Mouse (Mus musculus): ENCODE measurements around the gene Rhox3a2. TPM values are rescaled to one million over a fixed set of nuclear protein-coding genes. Genes with fewer than 3 reads are reported as not detected.

The Rhox3a2 gene
- not detected for total RNA-seq (2023)

GRCm38 (mm10) chrX:37379728-37380127 lies at the start of gene Rhox3a2:
Gene Rhox3a2, plus strand, starts transcription at chrX:37380028.

GRCm38 (mm10) chrX:37390548-37390947 lies 10.7 kb downstream of the Rhox3a2 start, which contains the start of gene Rhox4a2:
Gene Rhox4a2, plus strand, starts transcription at chrX:37390848.

DNA sequence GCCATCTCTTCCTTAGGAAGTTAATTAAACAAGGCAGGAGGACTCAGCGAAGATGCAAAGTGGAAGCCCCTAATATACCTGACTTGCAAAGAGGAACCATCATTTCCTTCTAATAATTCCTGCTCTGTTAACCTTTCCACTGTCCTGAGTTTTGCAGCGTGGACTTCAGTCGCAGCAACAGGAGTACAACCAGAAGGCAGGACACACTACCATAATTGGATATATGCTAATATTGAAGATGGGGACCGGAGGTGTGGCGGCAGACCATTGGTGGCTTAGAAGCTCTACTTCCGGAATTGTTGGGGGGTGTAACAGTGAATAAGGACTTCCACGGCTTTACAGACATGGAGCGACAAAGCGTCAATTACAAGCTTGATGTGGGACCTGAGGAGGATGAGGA lies 31.9 kb downstream of the Rhox3a2 start, which contains the start of gene Rhox2b:
Gene Rhox2b, plus strand, starts transcription at position 301 of the 400 bp plus-strand sequence.

DNA sequence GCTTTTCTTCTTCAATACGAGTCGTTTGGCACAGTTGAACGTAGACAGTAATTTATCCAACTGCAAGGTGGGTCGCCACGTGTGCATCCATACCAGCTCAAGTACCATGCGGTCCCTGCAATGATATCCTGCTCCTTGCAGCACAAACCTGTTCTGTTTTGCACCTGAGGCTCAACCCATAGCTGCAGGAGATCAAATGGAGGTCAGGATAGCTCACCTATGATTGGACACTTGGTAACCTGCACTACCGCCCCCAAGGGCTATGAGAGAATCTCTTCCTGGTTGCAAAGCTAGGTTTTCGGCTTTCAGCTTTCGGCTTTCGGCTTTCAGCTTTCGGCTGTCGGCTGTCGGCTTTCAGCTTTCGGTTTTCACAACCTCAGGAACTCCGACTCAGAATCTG lies 52.4 kb downstream of the Rhox3a2 start, which contains the start of gene Rhox4b:
Gene Rhox4b, plus strand, starts transcription at position 301 of the 400 bp plus-strand sequence.

Other genes with a start within 250 kb of the Rhox3a2 start
- not detected for gene Akap14, start 211.2 kb upstream of the Rhox3a2 start, total RNA-seq (2023)
- 85.7 TPM for gene Ndufa1, start 188.9 kb upstream of the Rhox3a2 start, total RNA-seq (2023)
- 3.7 TPM for gene Rnf113a1, start 188.8 kb upstream of the Rhox3a2 start, total RNA-seq (2023)
- not detected for gene Gm9, start 169.0 kb upstream of the Rhox3a2 start, total RNA-seq (2023)
- gene Rhox1, start 157.8 kb upstream of the Rhox3a2 start, total RNA-seq (2023): not detected
- not detected for gene Rhox2a, start 135.1 kb upstream of the Rhox3a2 start, total RNA-seq (2023)
- not detected for gene Rhox3a, start 130.1 kb upstream of the Rhox3a2 start, total RNA-seq (2023)
- not detected for gene Rhox4a, start 114.7 kb upstream of the Rhox3a2 start, total RNA-seq (2023)
- gene Rhox4a2, start 10.8 kb downstream of the Rhox3a2 start, total RNA-seq (2023): not detected
- gene Rhox2b, start 32.0 kb downstream of the Rhox3a2 start, total RNA-seq (2023): not detected
- gene Rhox4b, start 52.5 kb downstream of the Rhox3a2 start, total RNA-seq (2023): not detected
- not detected for gene Rhox2c, start 73.7 kb downstream of the Rhox3a2 start, total RNA-seq (2023)
- gene Rhox3c, start 78.6 kb downstream of the Rhox3a2 start, total RNA-seq (2023): not detected
- not detected for gene Rhox4c, start 100.3 kb downstream of the Rhox3a2 start, total RNA-seq (2023)
- gene Rhox2d, start 113.4 kb downstream of the Rhox3a2 start, total RNA-seq (2023): not detected
- gene Rhox4d, start 134.3 kb downstream of the Rhox3a2 start, total RNA-seq (2023): not detected
- not detected for gene Rhox2e, start 150.4 kb downstream of the Rhox3a2 start, total RNA-seq (2023)
- gene Rhox3e, start 162.0 kb downstream of the Rhox3a2 start, total RNA-seq (2023): not detected
- gene Rhox4e, start 177.4 kb downstream of the Rhox3a2 start, total RNA-seq (2023): not detected
- not detected for gene Rhox2f, start 191.4 kb downstream of the Rhox3a2 start, total RNA-seq (2023)
- not detected for gene Rhox3f, start 201.0 kb downstream of the Rhox3a2 start, total RNA-seq (2023)
- not detected for gene Rhox4f, start 227.7 kb downstream of the Rhox3a2 start, total RNA-seq (2023)
- gene Rhox3g, start 248.6 kb downstream of the Rhox3a2 start, total RNA-seq (2023): not detected